Mouse (Mus musculus): ENCODE data around the gene Foxe3. TPM values are rescaled to one million over a fixed set of nuclear protein-coding genes. Genes with fewer than 3 reads are reported as not detected.

Foxe3 gene
- polyA plus RNA-seq, 1 experiment from 2014 or later: not detected

DNA sequence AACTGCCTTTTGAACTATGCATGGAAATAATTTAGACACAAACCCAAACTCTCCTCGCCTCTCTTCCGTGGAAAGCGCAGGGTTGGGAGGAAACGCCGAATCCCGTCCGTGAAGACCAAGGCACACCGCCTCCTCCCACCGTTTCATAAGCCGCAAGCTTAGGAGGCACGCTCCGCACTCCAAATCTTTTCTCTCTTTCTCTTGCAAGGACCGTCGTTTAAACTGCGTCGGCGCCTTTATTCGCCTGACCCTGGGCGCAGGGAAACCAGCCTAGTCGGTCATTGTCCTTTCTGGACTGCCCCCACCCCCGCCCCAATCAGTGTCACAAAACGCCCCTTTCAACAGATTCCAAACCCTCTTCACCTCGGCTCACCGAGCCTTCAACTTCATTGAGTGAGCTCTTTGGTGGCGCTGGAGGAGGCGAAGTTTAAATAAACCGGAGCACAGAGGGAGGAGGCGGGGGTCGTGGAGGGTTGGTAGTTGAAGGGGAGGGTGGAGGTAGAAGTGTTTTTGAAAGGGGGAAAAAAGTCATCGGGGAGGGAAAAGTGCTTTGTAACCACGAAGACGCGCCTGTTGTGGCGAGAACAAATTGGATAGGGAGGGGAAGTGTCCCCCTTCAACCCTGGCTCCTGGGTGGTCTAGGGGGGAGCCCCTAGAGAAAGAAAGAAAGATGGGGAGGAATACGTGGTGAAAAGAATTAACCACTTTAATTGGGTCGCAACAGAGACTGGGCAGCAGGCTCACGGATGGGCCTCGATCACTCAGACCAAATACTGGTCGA is 23.0 kb downstream of the Foxe3 start:
- peaks cover 8% of the 10 kb centered on the region for H3K4me1 ChIP-seq
- ATAC-seq (ENCODE audit: insufficient read depth, low FRiP score, low read depth): no peak
- no peak overlapping the region for H3K9ac ChIP-seq
- H3K9me3 ChIP-seq: no peaks in the 10 kb centered on the region
- H3K27ac ChIP-seq: no peak overlapping the region
- no peaks in the 10 kb centered on the region for H3K36me3 ChIP-seq
- peaks cover 99% of the 10 kb centered on the region for H3K27me3 ChIP-seq (replicated peaks)
- 2% methylated on average over 39 of the region's 39 CpGs for WGBS
- H3K4me2 ChIP-seq: no peak overlapping the region
- no peak overlapping the region for H3K4me3 ChIP-seq (replicated peaks)

DNA sequence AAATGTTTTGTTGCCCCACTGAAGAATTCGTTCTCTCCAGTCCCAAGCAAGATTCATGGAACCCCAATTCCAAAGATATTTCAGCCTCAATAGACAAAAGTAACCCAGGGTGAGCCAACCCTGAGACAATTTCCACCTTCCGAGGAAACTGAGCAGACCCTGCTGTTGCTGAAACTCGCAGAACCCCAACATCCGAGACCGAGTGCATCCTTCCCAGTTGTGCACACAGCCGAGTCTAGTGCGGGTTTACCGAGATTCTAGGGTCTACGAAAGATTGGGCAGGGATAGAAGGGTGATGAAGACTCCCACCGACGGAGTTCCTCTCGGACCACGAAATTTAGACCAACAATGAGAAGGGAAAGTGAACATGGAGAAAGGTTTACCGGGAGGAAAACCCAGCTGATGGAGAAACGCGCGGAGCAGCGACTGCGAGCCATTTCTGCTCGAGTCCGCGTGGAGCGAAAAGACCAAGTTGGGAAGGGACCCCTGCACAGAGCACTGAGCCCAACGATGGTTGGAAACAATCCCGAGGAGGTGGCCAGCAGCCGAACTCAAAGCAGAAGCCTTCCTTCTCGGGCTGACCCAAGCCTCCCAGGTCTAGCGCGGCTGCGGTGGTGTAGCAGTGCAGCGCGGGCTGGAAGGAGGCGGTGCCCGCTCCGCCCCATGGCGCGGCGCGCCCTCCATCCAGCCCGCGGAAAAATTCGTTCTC is 24.0 kb downstream of the Foxe3 start:
- H3K9ac ChIP-seq: no peak overlapping the region
- H3K4me2 ChIP-seq: peak overlapping the region; percentile 34
- H3K27me3 ChIP-seq (replicated peaks): peaks cover 89% of the 10 kb centered on the region
- no peaks in the 10 kb centered on the region for H3K4me1 ChIP-seq
- 1% methylated on average over 42 of the region's 42 CpGs for WGBS
- H3K27ac ChIP-seq: no peak overlapping the region
- H3K36me3 ChIP-seq: no peaks in the 10 kb centered on the region
- ATAC-seq (ENCODE audit: insufficient read depth, low FRiP score, low read depth): no peak
- H3K9me3 ChIP-seq: no peaks in the 10 kb centered on the region
- peak overlapping the region; percentile 14; the same call in 1 of the 2 replicates for H3K4me3 ChIP-seq (replicated peaks)

DNA sequence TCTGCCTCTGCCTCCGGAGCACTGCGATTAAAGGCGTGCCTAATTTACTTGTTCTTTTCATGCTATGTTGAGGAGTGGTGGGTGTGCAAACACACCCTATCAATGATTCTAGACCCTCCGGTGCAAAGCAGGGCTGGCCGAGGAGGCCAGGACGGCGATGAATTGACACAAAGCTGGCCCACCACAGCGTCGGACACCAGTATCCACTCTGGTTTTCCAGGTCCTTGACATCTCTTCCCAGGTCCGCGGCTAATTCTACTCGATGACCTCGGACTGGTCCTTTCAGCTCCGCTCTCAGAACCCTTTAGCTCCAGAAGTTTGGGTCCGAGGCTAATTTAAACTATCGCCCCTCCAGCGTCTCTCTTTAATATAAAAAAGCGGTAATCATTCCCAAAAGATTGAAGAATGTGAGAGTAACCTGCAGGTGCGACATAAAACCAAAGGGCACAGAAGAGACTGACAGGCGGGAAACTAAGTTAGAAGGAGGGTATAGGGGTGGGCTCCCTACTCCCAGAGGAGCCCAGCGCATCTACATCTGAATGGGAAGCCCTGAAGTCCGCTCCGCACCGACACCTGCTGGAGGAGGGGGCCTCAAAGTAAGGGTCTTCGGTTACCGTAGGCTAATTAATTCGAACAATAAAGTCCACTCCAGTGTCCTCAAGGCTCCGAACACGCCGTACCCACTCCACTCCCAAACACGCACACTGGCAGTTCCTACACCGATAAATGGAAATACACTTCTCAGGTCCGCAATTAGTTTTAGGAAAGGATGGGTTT is 24.8 kb downstream of the Foxe3 start:
- Histone ChIP-seq H3K9me3 (no peaks in the 10 kb centered on the region), H3K4me2 (no peak overlapping the region), H3K4me1 (no peaks in the 10 kb centered on the region), H3K4me3 (replicated peaks) (no peak overlapping the region), H3K27me3 (replicated peaks) (peaks cover 82% of the 10 kb centered on the region), H3K9ac (no peak overlapping the region), H3K36me3 (no peaks in the 10 kb centered on the region), H3K27ac (no peak overlapping the region)
- ATAC-seq (ENCODE audit: insufficient read depth, low FRiP score, low read depth): no peak
- 6% methylated on average over 33 of the region's 33 CpGs for WGBS

DNA sequence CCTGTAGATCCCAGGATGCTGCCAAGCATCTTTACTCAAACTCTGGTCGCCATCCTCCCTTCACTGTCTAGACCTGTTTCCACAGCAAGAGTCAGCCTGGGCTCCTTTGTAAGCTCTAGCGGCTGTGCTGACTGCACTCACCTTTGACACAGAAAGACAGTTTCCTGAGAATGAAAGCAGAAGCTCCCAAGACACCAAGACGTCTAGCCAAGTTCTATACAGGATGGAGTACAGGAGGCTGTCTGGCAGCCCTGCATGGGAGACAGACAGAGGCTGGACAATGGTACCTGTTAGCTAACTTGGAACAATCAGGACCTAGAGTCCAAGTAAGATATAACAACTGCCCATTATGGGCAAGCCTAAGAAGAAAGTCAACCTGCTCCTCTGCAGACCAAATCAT is 25.9 kb downstream of the Foxe3 start:
- WGBS: 14% methylated on average over 3 of the region's 3 CpGs
- Histone ChIP-seq H3K4me1 (no peaks in the 10 kb centered on the region), H3K4me3 (replicated peaks) (no peak overlapping the region), H3K36me3 (no peaks in the 10 kb centered on the region), H3K27me3 (replicated peaks) (peaks cover 70% of the 10 kb centered on the region), H3K27ac (no peak overlapping the region), H3K9ac (no peak overlapping the region), H3K4me2 (no peak overlapping the region), H3K9me3 (no peaks in the 10 kb centered on the region)
- ATAC-seq (ENCODE audit: insufficient read depth, low FRiP score, low read depth): no peak

DNA sequence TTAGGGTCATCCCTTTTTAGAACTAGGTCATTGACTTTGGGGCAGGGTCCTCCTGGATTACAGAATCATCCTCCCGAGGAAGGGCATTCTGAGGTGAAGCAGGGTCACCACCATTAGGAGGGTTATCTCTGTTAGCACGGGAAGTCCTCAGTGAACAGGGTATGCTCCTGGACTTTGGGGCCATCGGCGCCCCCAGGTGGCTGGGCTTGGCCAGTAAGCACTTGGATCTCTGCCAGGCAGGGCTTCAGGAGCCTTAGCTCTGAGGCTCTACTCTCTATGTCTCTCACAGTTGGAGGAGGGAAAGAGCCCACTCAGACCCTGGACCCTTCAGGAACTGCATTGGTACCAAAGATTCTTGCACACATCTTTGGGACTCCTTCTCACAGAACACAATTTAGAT is 28.0 kb downstream of the Foxe3 start:
- ATAC-seq (ENCODE audit: insufficient read depth, low FRiP score, low read depth): no peak
- H3K27ac ChIP-seq: no peak overlapping the region
- peaks cover 56% of the 10 kb centered on the region for H3K27me3 ChIP-seq (replicated peaks)
- 10% methylated on average over 4 of the region's 4 CpGs for WGBS
- H3K9ac ChIP-seq: no peak overlapping the region
- H3K36me3 ChIP-seq: no peaks in the 10 kb centered on the region
- no peaks in the 10 kb centered on the region for H3K4me1 ChIP-seq
- H3K4me3 ChIP-seq (replicated peaks): no peak overlapping the region
- H3K4me2 ChIP-seq: no peak overlapping the region
- no peaks in the 10 kb centered on the region for H3K9me3 ChIP-seq

DNA sequence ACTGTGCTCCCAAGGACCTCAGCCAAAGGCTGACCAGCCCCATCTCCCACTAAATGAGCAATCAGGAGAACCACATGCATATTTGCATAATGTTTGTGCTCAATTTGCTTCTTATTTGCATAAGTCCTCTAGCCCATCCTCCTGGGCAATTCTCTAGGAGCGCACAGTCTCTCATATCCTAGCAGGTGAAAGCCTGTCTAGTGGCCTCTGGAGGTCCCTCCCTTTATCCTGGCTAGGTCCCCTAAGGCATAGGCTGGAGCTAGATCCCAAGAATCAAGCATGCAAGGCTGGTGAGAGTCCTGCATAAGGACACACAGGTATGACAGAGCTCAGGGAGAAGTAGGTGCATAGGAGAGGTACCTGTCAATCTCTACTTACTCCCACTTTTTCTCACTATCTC is 43.6 kb downstream of the Foxe3 start:
- H3K27me3 ChIP-seq (replicated peaks): no peaks in the 10 kb centered on the region
- 85% methylated on average over 1 of the region's 1 CpGs for WGBS
- ATAC-seq (ENCODE audit: insufficient read depth, low FRiP score, low read depth): no peak

DNA sequence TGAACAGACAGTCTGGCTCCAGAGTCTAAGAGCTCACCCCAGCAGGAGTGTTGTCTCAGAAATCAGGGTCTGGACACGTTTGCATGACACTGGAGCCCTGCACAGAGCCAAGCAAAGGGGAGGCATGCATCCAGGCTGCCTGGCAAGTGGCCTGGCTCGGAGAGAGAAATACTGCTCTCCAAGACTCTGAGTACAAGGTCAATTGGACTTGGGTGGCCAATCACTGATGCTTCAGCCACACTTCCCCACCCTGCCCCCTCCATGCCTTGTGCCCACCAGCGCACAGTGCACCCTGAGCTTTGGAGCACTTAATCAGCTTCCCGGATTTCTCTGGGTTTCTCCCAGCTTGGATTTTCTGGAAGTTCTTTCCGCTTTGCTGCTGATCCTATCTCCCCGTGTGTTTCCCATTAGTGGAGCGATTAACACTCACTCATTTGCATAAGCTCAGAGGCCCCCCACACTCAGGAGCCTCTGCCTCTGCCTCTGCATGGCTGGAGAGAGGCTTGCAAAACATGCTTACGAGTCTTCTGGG is 49.3 kb downstream of the Foxe3 start:
- no peaks in the 10 kb centered on the region for H3K27me3 ChIP-seq (replicated peaks)
- 47% methylated on average over 8 of the region's 8 CpGs for WGBS
- H3K9ac ChIP-seq: no peak overlapping the region
- ATAC-seq (ENCODE audit: insufficient read depth, low FRiP score, low read depth): no peak
- H3K36me3 ChIP-seq: no peaks in the 10 kb centered on the region
- no peak overlapping the region for H3K27ac ChIP-seq
- H3K4me3 ChIP-seq (replicated peaks): no peak overlapping the region
- H3K4me1 ChIP-seq: no peaks in the 10 kb centered on the region
- H3K9me3 ChIP-seq: no peaks in the 10 kb centered on the region
- no peak overlapping the region for H3K4me2 ChIP-seq

More for the DNA sequence above, 43.6 kb downstream of the Foxe3 start:
- Histone ChIP-seq H3K4me2 (no peak overlapping the region), H3K9ac (no peak overlapping the region), H3K36me3 (no peaks in the 10 kb centered on the region), H3K4me3 (replicated peaks) (no peak overlapping the region), H3K4me1 (no peaks in the 10 kb centered on the region), H3K27ac (no peak overlapping the region), H3K9me3 (no peaks in the 10 kb centered on the region)

Other genes starting within 250 kb of the Foxe3 start
- not detected in 2 replicates for gene Gm12830, start 104.3 kb downstream of the Foxe3 start, polyA plus RNA-seq (2015; fragmentation: Nextera tagmentation; extraction: Ambion mirVana)
- 0.19 and 0.32 TPM in 2 replicates for gene Foxd2, start 17.1 kb downstream of the Foxe3 start, polyA plus RNA-seq (2015; fragmentation: Nextera tagmentation; extraction: Ambion mirVana)
- 117 and 122 TPM in 2 replicates for gene Cmpk1, start 61.2 kb upstream of the Foxe3 start, polyA plus RNA-seq (2015; fragmentation: Nextera tagmentation; extraction: Ambion mirVana)
- gene Stil, start 74.1 kb upstream of the Foxe3 start, polyA plus RNA-seq (2015; fragmentation: Nextera tagmentation; extraction: Ambion mirVana): 9.9 and 10.9 TPM in 2 replicates
- 1.6 and 2.9 TPM in 2 replicates for gene Tal1, start 130.4 kb upstream of the Foxe3 start, polyA plus RNA-seq (2015; fragmentation: Nextera tagmentation; extraction: Ambion mirVana)
- gene Pdzk1ip1, start 162.7 kb upstream of the Foxe3 start, polyA plus RNA-seq (2015; fragmentation: Nextera tagmentation; extraction: Ambion mirVana): 82.4 and 96.6 TPM in 2 replicates
- gene Cyp4x1, start 208.3 kb upstream of the Foxe3 start, polyA plus RNA-seq (2015; fragmentation: Nextera tagmentation; extraction: Ambion mirVana): 0.41 and 0.45 TPM in 2 replicates